Mouse (Mus musculus): ENCODE data around the gene Mgmt.

DNA sequence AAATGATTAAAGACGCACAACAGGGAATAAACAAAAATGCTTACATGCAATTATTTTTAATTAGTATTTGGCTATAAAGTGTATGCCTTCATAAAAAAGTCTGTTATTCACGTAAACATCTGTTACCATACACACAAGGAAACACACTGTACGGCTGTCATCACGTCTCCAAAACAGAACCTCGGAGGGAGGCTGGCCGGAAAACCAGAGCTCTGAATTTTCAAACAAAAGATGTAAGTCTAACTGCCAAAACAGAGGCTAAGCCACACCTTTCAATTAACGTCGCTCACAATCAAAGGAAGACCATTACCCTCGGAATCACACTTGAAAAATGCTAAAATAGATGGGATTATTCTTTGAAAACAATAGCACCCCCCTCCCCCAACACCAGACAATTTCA is 49.1 kb upstream of the Mgmt start:
- TF ChIP-seq CTCF (IDR thresholded peaks at IDR 0.05; ENCODE audit: control insufficient read depth, insufficient read depth, insufficient replicate concordance, low read depth, low read length) (no peak), POLR2A (IDR thresholded peaks at IDR 0.05; ENCODE audit: control insufficient read depth, low read depth, low read length) (no peak)

Measured in testis, adult 2 months (tissue).